23 mouse cellular contexts compared by ENCODE assay signal in the genomic region with DNA sequence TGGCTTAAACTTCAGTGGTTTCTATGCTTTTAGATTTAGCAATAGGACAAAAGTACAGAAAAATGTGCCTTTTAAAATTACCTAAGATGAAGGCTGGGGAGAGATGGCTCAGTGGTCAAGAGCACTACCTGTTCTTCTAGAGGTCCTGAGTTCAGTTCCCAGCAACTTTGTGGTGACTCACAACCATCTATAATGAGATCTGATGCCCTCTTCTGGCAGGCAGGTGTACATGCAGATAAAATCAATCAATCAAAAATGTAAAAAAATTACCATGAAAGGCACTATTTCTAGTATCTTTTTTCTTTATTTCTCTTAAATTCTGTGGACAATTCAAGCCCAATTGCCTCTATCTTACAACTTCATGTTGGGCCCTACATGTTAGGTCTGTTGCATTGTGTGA. TPM values are rescaled to one million over a fixed set of nuclear protein-coding genes. Genes with fewer than 3 reads are reported as not detected.
DNase-seq lines count a peak whose midpoint lies in the region; ATAC-seq and TF ChIP-seq lines count a peak whose summit lies in the region.
"Had no signal": no experiment of that assay in that cellular context is flagged by ENCODE, and none has a peak within 500 bp of the region (broad histone marks: within the 10 kb centered on the region; RNA-seq: fewer than 3 reads in every experiment).

No protein-coding gene starts in this region.

- no peak for TF ChIP-seq EP300 in lung, postnatal 0 days (IDR thresholded peaks at IDR 0.05)

- CTCF ChIA-PET in Patski (lab: Charles Lee): no interaction called here

- no peak overlapping the region for H3K4me2 ChIP-seq in kidney, postnatal 0 days (ENCODE audit: low read length)
- no peak overlapping the region for H3K4me2 ChIP-seq in lung, postnatal 0 days (replicated peaks; ENCODE audit: low read depth, low read length)
- H3K4me2 ChIP-seq: embryonic facial prominence, embryonic 12.5 days; forebrain, embryonic 13.5 days; heart, embryonic 13.5 days; hindbrain, embryonic 15.5 days had no signal

- no peak overlapping the region for H3K9ac ChIP-seq in kidney, postnatal 0 days (ENCODE audit: low read depth, low read length)
- no peak overlapping the region for H3K9ac ChIP-seq in lung, postnatal 0 days (replicated peaks; ENCODE audit: low read depth)
- H3K9ac ChIP-seq: embryonic facial prominence, embryonic 12.5 days; forebrain, embryonic 13.5 days; forebrain, postnatal 0 days; heart, embryonic 13.5 days; hindbrain, embryonic 15.5 days had no signal

- H3K4me1 ChIP-seq in kidney, postnatal 0 days (replicated peaks; ENCODE audit: insufficient read depth, low read length): no peaks in the 10 kb centered on the region
- no peaks in the 10 kb centered on the region; the same call in 1 of the 2 replicates for H3K4me1 ChIP-seq in lung, postnatal 0 days (ENCODE audit: insufficient read depth, low read depth, low read length)
- H3K4me1 ChIP-seq: embryonic facial prominence, embryonic 12.5 days; hindbrain, embryonic 15.5 days had no signal

- ATAC-seq in kidney, postnatal 0 days (replicated peaks; ENCODE audit: low FRiP score, low read depth): no peak
- no peak for ATAC-seq in lung, postnatal 0 days
- ATAC-seq in Patski: no peak
- ATAC-seq: activated CD4-positive, CD25-positive, alpha-beta regulatory T cell, adult 4 months; CD4-positive, CD25-positive, alpha-beta regulatory T cell, adult 4 months; forebrain, embryonic 13.5 days; forebrain, postnatal 0 days had no signal

- H3K27ac ChIP-seq in kidney, postnatal 0 days: no peak overlapping the region
- H3K27ac ChIP-seq in lung, postnatal 0 days (ENCODE audit: low read length): no peak overlapping the region
- H3K27ac ChIP-seq: embryonic facial prominence, embryonic 12.5 days; forebrain, embryonic 13.5 days; gastrocnemius, adult 2 months; heart, embryonic 13.5 days; hindbrain, embryonic 15.5 days had no signal

- no peaks in the 10 kb centered on the region for H3K27me3 ChIP-seq in kidney, postnatal 0 days (ENCODE audit: insufficient read depth, low read length)
- no peaks in the 10 kb centered on the region for H3K27me3 ChIP-seq in lung, postnatal 0 days (replicated peaks; ENCODE audit: insufficient read depth, low read length)
- H3K27me3 ChIP-seq in Patski: no peaks in the 10 kb centered on the region
- H3K27me3 ChIP-seq: embryonic facial prominence, embryonic 12.5 days; forebrain, embryonic 13.5 days; heart, embryonic 13.5 days; hindbrain, embryonic 15.5 days had no signal

- POLR2A ChIA-PET in Patski (lab: Charles Lee): no interaction called here

- intact Hi-C loops in gastrocnemius, postnatal 14 days (cut with DNase I; ENCODE audit: low total_unique reads): no loop called here

- peak; percentile 14; the same call in 1 of the 2 replicates for TF ChIP-seq CTCF in kidney, postnatal 0 days (IDR thresholded peaks at IDR 0.05; ENCODE audit: low read depth)
- peak; percentile 26 for TF ChIP-seq CTCF in lung, postnatal 0 days (IDR thresholded peaks at IDR 0.05)
- TF ChIP-seq CTCF in Patski (IDR thresholded peaks at IDR 0.05): peak; percentile 51

- H3K4me3 ChIP-seq in kidney, postnatal 0 days (replicated peaks; ENCODE audit: low read depth, low read length): no peak overlapping the region
- H3K4me3 ChIP-seq in lung, postnatal 0 days (ENCODE audit: low read depth, low read length): no peak overlapping the region
- H3K4me3 ChIP-seq: embryonic facial prominence, embryonic 12.5 days; forebrain, embryonic 13.5 days; gastrocnemius, adult 2 months; heart, embryonic 13.5 days; hindbrain, embryonic 15.5 days had no signal

- no peak for DNase-seq in kidney, postnatal 0 days (ENCODE audit: low spot score)
- DNase-seq in kidney, adult 18-20 months: no peak
- no peak for DNase-seq in lung, postnatal 0 days (ENCODE audit: low spot score)
- no peak for DNase-seq in lung, adult 18-20 months
- DNase-seq in Patski (ENCODE audit: low read depth, low spot score): no peak
- DNase-seq in spleen, adult 18-20 months: no peak
- DNase-seq in gastrocnemius, postnatal 14 days: no peak
- DNase-seq: adrenal gland, postnatal 14 days; B cell, adult 2 months; cerebellum, adult 11-12 months; cerebellum, adult 9-10 months; cerebellum, postnatal 25 days; forebrain, postnatal 0 days; gastrocnemius, adult 2 months; gastrocnemius, postnatal 36 days; heart, adult 18-20 months; heart, postnatal 36 days had no signal

- no peaks in the 10 kb centered on the region for H3K9me3 ChIP-seq in kidney, postnatal 0 days (replicated peaks; ENCODE audit: low read length)
- no peaks in the 10 kb centered on the region for H3K9me3 ChIP-seq in lung, postnatal 0 days (ENCODE audit: low read length)
- H3K9me3 ChIP-seq: embryonic facial prominence, embryonic 12.5 days; forebrain, embryonic 13.5 days; heart, embryonic 13.5 days; hindbrain, embryonic 15.5 days had no signal

- in situ Hi-C loops in Patski (cut with MboI; ENCODE audit: low pct_unique_long_range_greater_than_20kb): no loop called here

- no peaks in the 10 kb centered on the region for H3K36me3 ChIP-seq in kidney, postnatal 0 days (ENCODE audit: insufficient read depth, low read length)
- H3K36me3 ChIP-seq in lung, postnatal 0 days (ENCODE audit: insufficient read depth, low read length): no peaks in the 10 kb centered on the region
- H3K36me3 ChIP-seq: embryonic facial prominence, embryonic 12.5 days; heart, embryonic 13.5 days; hindbrain, embryonic 15.5 days had no signal

RNA-seq across cellular contexts. Expression of a gene that starts 42.4 kb away (rescaled TPM):
- 24.5 and 24.6 TPM in 2 replicates for polyA plus RNA-seq in kidney, postnatal 0 days (2015; fragmentation: Nextera tagmentation; extraction: Ambion mirVana)
- polyA plus RNA-seq in lung, postnatal 0 days (2015; fragmentation: Nextera tagmentation; extraction: Ambion mirVana): 31.1 and 36.2 TPM in 2 replicates
- polyA plus RNA-seq in Patski (2021): 88.2 TPM
- total RNA-seq in gastrocnemius, postnatal 14 days (2021): 1 to 10 TPM; 7.4 to 7.6 TPM
- polyA plus RNA-seq: CD4-positive, CD25-positive, alpha-beta regulatory T cell, adult 4 months had no signal
